Mouse (Mus musculus) lung, embryonic 14.5 days (tissue): Measurements from ENCODE around the gene Thap12. TPM values are rescaled to one million over a fixed set of nuclear protein-coding genes. Genes with fewer than 3 reads are reported as not detected.

Experiments
- ATAC-seq: fragments of 200-750 bp; cut with Nextera tagmentation; 2 replicates; pipeline ENCODE4 v1.8.0; 2017; ENCODE audit warnings: mild to moderate bottlenecking, moderate TSS enrichment, moderate library complexity; ENCODE audit not compliant: insufficient read depth
- DNase-seq: peaks from one replicate; pipeline ENCODE4 v3.0.0-alpha.2; 2015
- H3K27ac ChIP-seq: fragments of 300-500 bp; sonication (generic); 2 replicates; pipeline ENCODE4 v1.5.1; 2014; ENCODE audit warnings: low read depth, mild to moderate bottlenecking, moderate library complexity
- H3K27me3 ChIP-seq: fragments of 300-500 bp; sonication (generic); 2 replicates; pipeline ENCODE4 v1.6.1; 2014; ENCODE audit warnings: low read length, control low read depth; ENCODE audit not compliant: insufficient read depth
- H3K36me3 ChIP-seq: fragments of 300-500 bp; sonication (generic); 2 replicates; pipeline ENCODE4 v1.6.1; 2014; ENCODE audit warnings: control low read depth; ENCODE audit not compliant: insufficient read depth
- H3K4me1 ChIP-seq: fragments of 300-500 bp; sonication (generic); 2 replicates; pipeline ENCODE4 v1.6.1; 2014; ENCODE audit warnings: antibody characterized with exemption, control low read depth; ENCODE audit not compliant: insufficient read depth
- H3K4me2 ChIP-seq: fragments of 300-500 bp; sonication (generic); 2 replicates; pipeline ENCODE4 v1.6.1; 2014; ENCODE audit warnings: mild to moderate bottlenecking
- H3K4me3 ChIP-seq: fragments of 300-500 bp; sonication (generic); 2 replicates; pipeline ENCODE4 v1.5.1; 2014; ENCODE audit warnings: low read depth, low read length
- H3K9ac ChIP-seq: fragments of 300-500 bp; sonication (generic); 2 replicates; pipeline ENCODE4 v1.6.1; 2014
- H3K9me3 ChIP-seq: fragments of 300-500 bp; sonication (generic); 2 replicates; pipeline ENCODE4 v1.6.1; 2016; ENCODE audit warnings: low read depth, low read length, control low read depth
- CTCF ChIP-seq: IDR thresholded peaks from 2 replicates; pipeline ENCODE4 v1.5.1; 2016; ENCODE audit warnings: antibody characterized with exemption, low read depth
- WGBS: fragments of 180-500 bp; shearing (Covaris S2); extraction: QIAGEN DNeasy Blood & Tissue Kit; methylation state at CpG from one replicate; pipeline ENCODE4 v1.1.7; 2014; 5-methylcytosine and 5-hydroxymethylcytosine counted together
- polyA plus RNA-seq: library from polyadenylated mRNA; unstranded; fragments of >200 nt; fragmentation: Nextera tagmentation; extraction: Ambion mirVana; gene quantifications from 2 replicates; pipeline ENCODE4 v1.2.1, GENCODE M21; 2014

Thap12 gene
- polyA plus RNA-seq, 1 experiment from 2014 or later, result 81.9 TPM

DNA sequence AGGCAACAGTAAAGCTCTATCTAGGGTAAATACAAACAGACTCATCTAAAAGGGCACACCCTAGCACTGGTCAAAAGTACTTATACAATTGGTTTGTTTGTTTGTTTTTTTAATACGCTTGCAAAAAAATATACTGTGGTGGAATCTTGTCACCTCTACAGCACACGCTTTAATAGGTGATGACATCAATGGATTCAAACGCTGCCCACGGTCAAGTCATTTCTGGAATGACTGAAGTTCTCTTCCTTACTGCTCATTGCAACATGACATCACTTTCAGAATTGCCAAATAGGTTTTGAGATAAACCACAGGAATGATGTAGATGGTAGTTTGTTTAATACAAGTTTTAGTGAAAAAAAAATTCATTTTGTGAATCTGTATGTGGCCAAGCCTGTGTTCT lies 4.3 kb upstream of the Thap12 start:
- H3K36me3 ChIP-seq, result no peaks in the 10 kb centered on the region
- no peaks in the 10 kb centered on the region for H3K9me3 ChIP-seq
- no peak overlapping the region for H3K4me2 ChIP-seq
- no peak overlapping the region for H3K9ac ChIP-seq
- ATAC-seq (no peak), DNase-seq (no peak)
- H3K4me3 ChIP-seq, result no peak overlapping the region
- WGBS, result 87% methylated on average over 4 of the region's 4 CpGs
- TF ChIP-seq CTCF, result no peak
- no peak overlapping the region for H3K27ac ChIP-seq
- no peaks in the 10 kb centered on the region for H3K4me1 ChIP-seq
- no peaks in the 10 kb centered on the region for H3K27me3 ChIP-seq

DNA sequence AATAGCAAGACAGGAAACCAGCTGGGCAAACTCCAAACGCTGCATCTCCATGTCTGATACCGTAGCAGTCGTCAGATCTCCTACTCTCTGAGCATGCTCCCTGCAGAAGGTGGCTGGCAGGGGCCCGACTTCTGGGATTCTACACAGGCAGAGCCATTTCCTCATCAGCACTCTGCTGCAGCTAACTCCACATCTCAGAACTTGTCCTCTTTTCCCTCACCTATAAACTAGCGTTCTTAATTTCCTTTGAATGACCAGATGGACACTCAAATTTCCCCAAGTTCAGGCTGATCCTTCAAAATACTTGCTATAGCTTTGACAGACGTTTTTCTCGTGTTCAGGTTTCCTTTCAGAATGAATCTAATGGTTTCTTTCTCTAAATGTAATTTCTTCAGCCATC lies 1.1 kb upstream of the Thap12 start:
- Histone ChIP-seq H3K9ac (peak overlapping the region; percentile 78), H3K27ac (peak overlapping the region; percentile 92; the same call in 1 of the 2 replicates)
- TF ChIP-seq CTCF, result no peak

DNA sequence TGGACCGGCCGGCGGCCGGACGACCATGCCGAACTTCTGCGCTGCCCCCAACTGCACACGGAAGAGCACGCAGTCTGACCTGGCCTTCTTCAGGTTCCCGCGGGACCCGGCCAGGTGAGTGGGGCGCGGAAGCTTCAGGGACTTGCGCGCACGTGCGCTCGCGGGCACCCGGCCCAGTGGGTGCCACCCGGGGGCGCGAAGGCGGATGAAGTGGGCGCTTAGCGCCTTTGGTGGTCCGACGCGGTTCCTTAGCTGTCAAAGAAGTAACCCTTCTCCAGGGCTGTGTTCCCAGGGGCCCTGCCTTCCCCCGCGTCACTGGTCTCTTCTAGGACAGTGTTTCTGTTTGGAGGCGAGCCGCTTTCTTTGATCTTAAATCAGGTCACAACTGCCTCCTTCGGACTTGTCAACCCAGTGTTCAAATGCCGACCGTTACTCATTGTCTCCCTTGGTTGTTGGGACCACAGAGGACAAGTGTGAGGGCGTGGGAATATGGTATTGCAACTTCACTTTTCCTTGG lies 520 bp downstream of the Thap12 start:
- TF ChIP-seq CTCF, result no peak
- Histone ChIP-seq H3K4me1 (0 out of 2 replicates have a peak, but pooled peaks cover 3% of the 10 kb centered on the region), H3K4me3 (peak overlapping the region; percentile 72), H3K36me3 (no peaks in the 10 kb centered on the region), H3K9ac (peak overlapping the region; percentile 83), H3K4me2 (peak overlapping the region; percentile 61), H3K9me3 (no peaks in the 10 kb centered on the region), H3K27ac (peak overlapping the region; percentile 84), H3K27me3 (no peaks in the 10 kb centered on the region)
- WGBS, result under 1% methylated on average over 36 of the region's 38 CpGs
- ATAC-seq, result peak; percentile 48
- DNase-seq, result peak; percentile 65

More for the DNA sequence above, 1.1 kb upstream of the Thap12 start:
- Histone ChIP-seq H3K4me1 (0 out of 2 replicates have a peak, but pooled peaks cover 3% of the 10 kb centered on the region), H3K4me2 (peak overlapping the region; percentile 61), H3K4me3 (peak overlapping the region; percentile 72), H3K36me3 (no peaks in the 10 kb centered on the region), H3K9me3 (no peaks in the 10 kb centered on the region), H3K27me3 (no peaks in the 10 kb centered on the region)
- DNase-seq, result peak; percentile 46
- ATAC-seq, result no peak
- WGBS, result 21% methylated on average over 7 of the region's 7 CpGs

DNA sequence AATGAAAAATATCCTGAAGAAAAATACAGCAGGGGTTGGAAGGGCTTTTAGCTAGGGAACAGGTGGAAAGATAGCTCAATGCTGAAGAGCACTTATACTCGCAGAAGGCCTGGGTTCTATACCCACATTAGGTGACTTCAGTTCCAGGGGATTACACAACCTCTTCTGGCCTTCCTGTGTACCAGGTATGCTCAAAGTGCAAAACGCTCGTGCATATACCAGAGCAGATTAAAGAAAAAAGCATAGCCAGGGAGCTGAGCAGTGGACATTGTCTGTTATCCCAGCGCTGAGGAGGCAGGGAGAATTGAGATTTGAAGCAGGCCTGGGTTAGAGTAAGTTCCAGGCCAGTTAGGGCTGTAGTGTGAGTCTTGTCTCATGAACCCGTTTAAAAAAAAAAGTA lies 1.4 kb downstream of the Thap12 start:
- peak overlapping the region; percentile 83 for H3K9ac ChIP-seq
- no peak for ATAC-seq
- TF ChIP-seq CTCF, result no peak
- 0 out of 2 replicates have a peak, but pooled peaks cover 3% of the 10 kb centered on the region for H3K4me1 ChIP-seq
- no peaks in the 10 kb centered on the region for H3K27me3 ChIP-seq
- DNase-seq, result no peak
- H3K4me2 ChIP-seq, result peak overlapping the region; percentile 61
- 55% methylated on average over 5 of the region's 5 CpGs for WGBS
- H3K36me3 ChIP-seq, result no peaks in the 10 kb centered on the region
- H3K9me3 ChIP-seq, result no peaks in the 10 kb centered on the region
- H3K4me3 ChIP-seq, result peak overlapping the region; percentile 72
- H3K27ac ChIP-seq, result no peak overlapping the region

DNA sequence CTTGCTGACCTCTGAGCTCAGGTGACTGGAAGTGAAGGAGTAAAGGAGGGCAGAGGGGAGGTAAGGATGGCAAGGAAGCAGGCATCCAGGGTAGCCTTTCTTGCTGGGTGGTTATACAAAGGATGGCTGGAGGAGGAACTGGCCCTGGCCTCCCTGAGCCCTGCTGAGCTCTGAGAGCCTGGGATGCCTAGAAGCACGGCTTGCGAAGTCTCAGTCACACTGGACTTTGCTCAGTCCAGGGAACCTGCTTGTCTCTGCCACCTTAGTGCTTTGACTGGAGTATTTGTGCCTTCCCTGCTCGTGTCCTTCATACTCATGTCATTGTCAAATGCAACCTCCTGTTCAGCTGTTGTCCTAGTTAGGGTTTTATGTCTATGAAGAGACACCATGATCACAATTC lies 10.8 kb downstream of the Thap12 start:
- H3K27me3 ChIP-seq, result no peaks in the 10 kb centered on the region
- no peak overlapping the region for H3K9ac ChIP-seq
- no peaks in the 10 kb centered on the region for H3K4me1 ChIP-seq
- ATAC-seq (no peak), DNase-seq (no peak)
- H3K27ac ChIP-seq, result no peak overlapping the region
- no peak for TF ChIP-seq CTCF
- H3K9me3 ChIP-seq, result no peaks in the 10 kb centered on the region
- no peak overlapping the region for H3K4me3 ChIP-seq
- H3K4me2 ChIP-seq, result no peak overlapping the region
- 86% methylated on average over 3 of the region's 3 CpGs for WGBS
- H3K36me3 ChIP-seq, result peaks cover 79% of the 10 kb centered on the region

DNA sequence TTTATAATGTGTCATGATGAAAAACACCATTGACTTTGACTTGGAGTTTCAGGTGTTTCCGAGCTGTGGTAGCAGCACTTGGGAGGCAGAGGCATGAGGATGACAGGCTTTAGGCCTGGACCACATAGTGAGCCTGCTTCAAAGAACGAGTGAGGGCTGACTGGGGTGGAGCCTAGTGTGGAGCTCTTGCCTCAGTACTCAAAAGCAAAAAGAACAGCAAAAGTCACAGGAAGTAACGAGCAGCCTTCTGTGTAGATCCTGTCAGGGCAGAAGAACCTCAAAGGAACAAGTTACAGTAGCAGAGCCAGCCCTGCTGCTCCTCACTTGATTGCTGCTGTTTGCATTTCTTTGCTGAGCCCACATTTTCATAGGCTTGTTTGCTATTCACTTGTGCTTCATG lies 14.5 kb downstream of the Thap12 start:
- no peaks in the 10 kb centered on the region for H3K4me1 ChIP-seq
- DNase-seq (no peak), ATAC-seq (no peak)
- no peak overlapping the region for H3K4me2 ChIP-seq
- 74% methylated on average over 3 of the region's 3 CpGs for WGBS
- no peak for TF ChIP-seq CTCF
- H3K4me3 ChIP-seq, result no peak overlapping the region
- no peaks in the 10 kb centered on the region for H3K9me3 ChIP-seq
- H3K27ac ChIP-seq, result no peak overlapping the region
- peaks cover 53% of the 10 kb centered on the region for H3K36me3 ChIP-seq
- no peaks in the 10 kb centered on the region for H3K27me3 ChIP-seq
- H3K9ac ChIP-seq, result no peak overlapping the region

DNA sequence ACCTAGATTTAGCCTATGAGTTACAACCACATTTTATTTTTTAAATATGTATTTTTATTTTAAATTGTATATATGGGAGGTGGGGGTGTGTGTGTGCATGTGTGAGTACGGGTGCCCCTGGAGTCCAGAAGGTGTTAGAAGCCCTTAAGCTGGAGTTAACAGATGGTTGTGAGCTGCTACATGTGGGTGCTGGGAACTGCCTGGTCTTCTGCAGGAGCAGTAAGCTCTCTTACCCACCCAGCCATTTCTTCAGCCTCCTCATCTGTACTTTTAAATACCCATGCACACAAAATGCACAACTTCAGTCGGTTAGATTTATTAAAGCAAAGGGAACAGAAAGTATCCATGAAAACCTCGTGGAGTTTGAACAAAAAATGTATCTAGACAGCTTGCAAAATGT lies 16.9 kb downstream of the Thap12 start:
- H3K27me3 ChIP-seq, result no peaks in the 10 kb centered on the region
- DNase-seq, result no peak
- H3K4me3 ChIP-seq, result no peak overlapping the region
- H3K4me1 ChIP-seq, result no peaks in the 10 kb centered on the region
- no peak overlapping the region for H3K4me2 ChIP-seq
- H3K9ac ChIP-seq, result no peak overlapping the region
- ATAC-seq, result no peak
- no peaks in the 10 kb centered on the region for H3K9me3 ChIP-seq
- H3K36me3 ChIP-seq, result peaks cover 35% of the 10 kb centered on the region
- H3K27ac ChIP-seq, result no peak overlapping the region
- 79% methylated on average over 3 of the region's 3 CpGs for WGBS
- TF ChIP-seq CTCF, result no peak

DNA sequence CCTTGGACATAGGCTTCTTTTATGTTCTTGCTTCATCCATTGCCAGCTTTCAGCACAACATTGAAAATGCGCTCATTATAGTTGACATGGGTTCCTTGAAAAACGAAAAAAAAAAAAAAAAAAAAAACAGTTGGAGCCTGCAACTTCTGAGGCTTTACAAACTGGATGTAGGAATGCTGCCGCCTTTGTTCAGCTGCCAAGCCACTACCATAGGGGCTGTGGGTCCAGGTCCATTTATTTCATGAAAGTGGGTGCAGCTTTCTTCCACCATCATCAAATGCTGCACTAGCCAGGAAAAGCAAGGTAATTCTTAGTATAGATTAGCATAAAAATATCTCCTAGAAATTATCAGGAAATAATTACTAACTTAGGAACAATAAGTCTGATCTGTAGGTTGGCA lies 17.8 kb downstream of the Thap12 start:
- Histone ChIP-seq H3K4me1 (no peaks in the 10 kb centered on the region), H3K36me3 (peaks cover 25% of the 10 kb centered on the region), H3K9me3 (no peaks in the 10 kb centered on the region), H3K4me3 (no peak overlapping the region), H3K27ac (no peak overlapping the region), H3K9ac (no peak overlapping the region), H3K27me3 (no peaks in the 10 kb centered on the region), H3K4me2 (no peak overlapping the region)
- DNase-seq (peak; percentile 22), ATAC-seq (no peak)
- 55% methylated on average over 3 of the region's 3 CpGs for WGBS
- TF ChIP-seq CTCF, result no peak
